ENCODE assay signal across 8 mouse cellular contexts in the genomic region with DNA sequence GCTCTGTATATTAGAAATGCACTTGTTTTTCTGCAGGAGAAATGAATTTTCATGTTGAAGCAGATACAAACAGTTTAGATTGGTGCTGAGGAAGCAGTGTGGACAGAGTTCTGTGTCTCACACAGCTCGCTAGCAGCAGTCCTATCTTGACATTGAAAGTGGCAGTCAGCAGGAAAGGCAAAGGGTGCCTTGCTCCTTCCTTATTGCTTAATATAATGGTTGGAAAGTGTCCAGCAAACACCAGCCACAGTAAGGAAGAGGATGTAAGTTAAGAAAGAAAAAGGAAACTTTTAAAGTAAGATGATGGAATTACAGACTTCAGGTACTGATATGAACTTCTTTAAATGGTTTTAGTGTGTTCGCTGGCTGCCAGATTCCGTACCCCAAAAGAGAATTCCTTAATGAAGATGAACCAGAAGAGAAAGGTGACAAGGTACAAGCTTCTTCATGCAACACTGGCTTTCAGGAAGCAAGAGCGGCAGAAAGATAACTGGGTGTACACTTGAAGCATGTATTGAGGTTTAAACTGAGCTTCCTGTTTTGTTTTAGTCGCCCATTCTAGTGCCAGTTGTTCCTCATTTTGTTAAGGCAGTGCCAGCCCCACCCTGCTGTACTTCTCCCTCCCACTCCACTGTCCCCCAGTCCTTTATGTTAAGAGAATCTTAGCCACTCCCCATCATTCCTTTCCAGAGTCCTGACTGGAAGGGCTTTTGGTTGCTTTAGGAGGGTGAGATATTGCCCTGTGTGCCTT.
DNase-seq lines count a peak whose midpoint lies in the region; ATAC-seq lines count a peak whose summit lies in the region.
"Had no signal": no experiment of that assay in that cellular context is flagged by ENCODE, and none has a peak within 500 bp of the region (broad histone marks: within the 10 kb centered on the region; RNA-seq: fewer than 3 reads in every experiment).

No protein-coding gene starts in this region.

- H3K36me3 ChIP-seq in heart, embryonic 14.5 days (ENCODE audit: control insufficient read depth, insufficient read depth, low read length), result peaks cover 35% of the 10 kb centered on the region

- DNase-seq in thymus, postnatal 0 days (ENCODE audit: low spot score), result peak; percentile 33
- DNase-seq in thymus, postnatal 10 days (ENCODE audit: low spot score in 2 of 2), result no peak
- DNase-seq in lung, postnatal 10 days, result peak; percentile 45
- DNase-seq in telencephalon, adult 2 months (ENCODE audit: low read depth, low spot score), result peak; percentile 41
- no peak for DNase-seq in layer of hippocampus, postnatal 14 days (ENCODE audit: low spot score in 2 of 2)

- ATAC-seq in heart, embryonic 14.5 days (ENCODE audit: insufficient number of reproducible peaks, insufficient read depth, low FRiP score, low read depth), result no peak
- ATAC-seq in erythroblast, adult 5-6 weeks (replicated peaks; ENCODE audit: low FRiP score, poor library complexity, severe bottlenecking), result no peak
- ATAC-seq: forebrain, embryonic 16.5 days had no signal

- no peaks in the 10 kb centered on the region for H3K9me3 ChIP-seq in heart, embryonic 14.5 days (ENCODE audit: control insufficient read depth, low read length)

- H3K9ac ChIP-seq in heart, embryonic 14.5 days (ENCODE audit: low read length), result no peak overlapping the region

- H3K4me1 ChIP-seq in heart, embryonic 14.5 days (ENCODE audit: control insufficient read depth in 2 of 2, insufficient read depth in 2 of 2, low read length in 2 of 2), result peaks cover 5 to 6% of the 10 kb centered on the region in 2 experiments; a peak in 2 of 4 replicates

- peak overlapping the region; percentile 27 to 64; a peak in 2 of 4 replicates for H3K27ac ChIP-seq in heart, embryonic 14.5 days (replicated peaks in 1 of 2; ENCODE audit: control insufficient read depth in 1 of 2, insufficient read depth in 1 of 2, low read depth in 2 of 2, low read length in 2 of 2)

- peak overlapping the region; percentile 23; the same call in 1 of the 2 replicates for H3K4me2 ChIP-seq in heart, embryonic 14.5 days (ENCODE audit: low read length)

- WGBS in heart, embryonic 14.5 days, result 64% methylated on average over 5 of the region's 5 CpGs

- H3K4me3 ChIP-seq in heart, embryonic 14.5 days (ENCODE audit: control insufficient read depth in 1 of 2, insufficient read depth in 1 of 2, low read depth in 1 of 2, low read length in 2 of 2), result no peak overlapping the region

- H3K27me3 ChIP-seq in heart, embryonic 14.5 days (ENCODE audit: control insufficient read depth, insufficient read depth, low read length), result no peaks in the 10 kb centered on the region

Comparison
In these comparisons a context has a peak if more than half of its experiments do, and no peak if none do; other contexts are left out.
1. DNase-seq: peak in thymus, postnatal 0 days (single experiment), lung, postnatal 10 days (single experiment) and telencephalon, adult 2 months (single experiment); none in thymus, postnatal 10 days (0 of 2) and layer of hippocampus, postnatal 14 days (0 of 2).